Mouse (Mus musculus) induced T-regulatory cell, adult 2 months (primary cell): ENCODE data around the gene Aqp6.

Experiments
- DNase-seq: peaks from one replicate; pipeline ENCODE4 v3.0.0-alpha.2; 2012; ENCODE audit warnings: low read depth

Aqp6 gene

GRCm38 (mm10) chr15:99600986-99601822 lies at the start of gene Aqp6:
Aqp6 (plus strand) TSS chr15:99601400.
- no peak for DNase-seq

DNA sequence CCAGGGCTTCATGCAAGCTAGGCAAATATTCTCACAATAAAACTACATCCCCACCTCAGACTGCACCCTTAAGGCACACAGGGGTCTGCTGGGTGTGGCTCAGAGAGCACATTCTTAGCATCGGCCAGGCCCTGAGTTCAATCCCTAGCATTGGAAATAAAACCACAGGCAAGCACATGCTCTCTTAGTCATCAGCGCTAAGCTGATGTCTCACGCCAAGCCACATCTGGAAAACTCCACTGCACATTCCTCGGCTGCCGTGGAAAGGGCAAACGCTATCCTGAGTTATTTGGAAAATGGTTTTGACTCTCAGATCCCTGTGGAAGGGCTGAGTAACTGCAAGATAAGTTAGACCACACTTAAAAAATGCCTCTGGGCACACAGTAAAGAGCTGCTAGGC lies 47.4 kb upstream of the Aqp6 start:
- DNase-seq: no peak

DNA sequence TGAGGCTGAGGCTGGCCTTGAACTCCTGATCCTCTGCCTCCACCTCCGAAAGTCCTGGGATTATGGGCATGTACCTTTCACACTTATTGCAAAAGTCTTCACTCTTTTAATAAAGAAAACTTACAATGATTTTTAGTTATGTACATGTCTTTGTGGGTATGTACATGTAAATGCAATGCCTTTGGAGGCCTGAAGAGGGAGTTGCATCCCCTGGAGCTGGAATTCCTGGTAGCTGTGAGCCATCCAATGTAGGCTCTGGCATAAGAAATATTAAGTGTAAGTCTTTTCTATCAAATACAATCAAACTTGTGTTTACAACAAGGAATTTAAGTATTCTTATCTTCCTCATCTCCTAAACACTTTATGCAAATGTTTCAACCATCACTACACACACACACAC lies 42.3 kb upstream of the Aqp6 start:
- DNase-seq: no peak

GRCm38 (mm10) chr15:99560246-99560645 lies 41.0 kb upstream of the Aqp6 start:
- no peak for DNase-seq

- no peak for DNase-seq
Observed at GRCm38 (mm10) chr15:99567371-99567770, 33.8 kb upstream of the Aqp6 start.

- no peak for DNase-seq
Observed at GRCm38 (mm10) chr15:99568682-99569081, 32.5 kb upstream of the Aqp6 start.

- DNase-seq: no peak
Observed at GRCm38 (mm10) chr15:99569123-99569522, 32.1 kb upstream of the Aqp6 start.

DNA sequence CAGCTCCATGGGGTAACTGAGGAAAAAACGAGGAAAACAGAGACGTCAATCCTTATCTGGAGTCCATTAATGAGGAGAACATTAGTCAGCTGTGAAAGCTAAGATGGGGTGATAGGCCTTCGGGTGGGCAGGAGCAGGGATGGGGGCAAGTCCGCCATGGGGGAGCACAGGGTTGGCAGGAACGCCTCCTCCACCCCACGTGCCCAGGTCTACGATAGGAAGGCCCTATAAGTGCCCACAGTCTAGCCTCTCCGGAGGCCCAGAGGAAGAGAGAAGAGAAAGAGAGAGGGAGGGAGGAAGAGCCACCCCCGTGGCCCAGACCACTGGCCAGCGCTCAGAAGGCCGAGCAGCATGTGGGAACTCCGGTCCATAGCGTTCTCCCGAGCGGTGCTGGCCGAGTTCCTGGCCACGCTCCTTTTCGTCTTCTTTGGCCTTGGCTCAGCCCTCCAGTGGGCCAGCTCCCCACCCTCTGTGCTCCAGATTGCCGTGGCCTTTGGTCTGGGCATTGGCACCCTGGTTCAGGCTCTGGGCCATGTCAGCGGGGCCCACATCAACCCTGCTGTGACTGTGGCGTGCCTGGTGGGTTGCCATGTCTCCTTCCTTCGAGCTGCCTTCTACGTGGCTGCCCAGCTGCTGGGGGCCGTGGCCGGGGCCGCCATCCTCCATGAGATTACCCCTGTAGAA lies 22.3 kb upstream of the Aqp6 start, which contains the start of gene Aqp2:
Gene Aqp2 (plus strand): TSS at position 254 of the 684 bp plus-strand sequence.
- no peak for DNase-seq

DNA sequence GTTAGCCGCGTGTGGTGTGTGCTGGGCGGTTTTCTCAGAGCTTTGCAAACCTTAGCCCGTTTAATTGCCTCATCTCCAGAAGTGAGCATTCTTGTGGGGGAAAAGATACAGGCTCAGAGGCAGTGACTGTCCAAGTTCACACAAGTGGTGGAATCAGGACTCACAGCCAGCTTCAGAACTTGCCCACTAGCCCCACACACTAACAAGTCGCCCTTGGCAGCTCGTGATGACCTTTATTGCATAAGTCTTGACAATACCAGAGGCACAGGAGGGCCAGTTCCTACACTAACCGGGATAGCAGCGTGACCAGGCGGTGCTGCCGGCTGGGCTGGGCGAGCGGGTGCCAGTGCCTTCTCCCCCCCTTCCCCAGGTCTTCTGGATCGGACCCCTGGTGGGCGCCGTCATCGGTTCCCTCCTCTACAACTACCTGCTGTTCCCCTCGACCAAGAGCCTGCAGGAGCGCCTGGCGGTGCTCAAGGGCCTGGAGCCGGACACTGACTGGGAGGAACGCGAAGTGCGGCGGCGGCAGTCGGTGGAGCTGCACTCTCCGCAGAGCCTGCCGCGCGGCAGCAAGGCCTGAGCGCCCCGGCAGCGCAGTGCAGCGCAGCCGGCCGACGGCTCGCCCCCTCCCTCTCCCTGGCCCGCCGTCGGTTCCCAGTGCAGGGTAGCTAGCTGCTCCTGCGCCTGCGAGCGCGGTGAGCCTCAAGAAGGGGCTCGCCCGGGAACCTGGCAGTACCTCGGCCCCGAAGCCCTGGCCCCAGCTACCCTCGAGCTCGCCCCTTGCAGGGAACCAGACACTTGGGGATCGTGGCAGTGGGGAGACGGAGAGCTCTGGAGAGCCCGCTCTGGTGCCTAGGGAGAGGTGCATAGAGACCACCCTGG lies 17.5 kb upstream of the Aqp6 start:
- DNase-seq: no peak

- no peak for DNase-seq
Observed at GRCm38 (mm10) chr15:99584407-99585202, 16.6 kb upstream of the Aqp6 start.

- DNase-seq: no peak
Observed at GRCm38 (mm10) chr15:99585741-99586140, 15.5 kb upstream of the Aqp6 start.

DNA sequence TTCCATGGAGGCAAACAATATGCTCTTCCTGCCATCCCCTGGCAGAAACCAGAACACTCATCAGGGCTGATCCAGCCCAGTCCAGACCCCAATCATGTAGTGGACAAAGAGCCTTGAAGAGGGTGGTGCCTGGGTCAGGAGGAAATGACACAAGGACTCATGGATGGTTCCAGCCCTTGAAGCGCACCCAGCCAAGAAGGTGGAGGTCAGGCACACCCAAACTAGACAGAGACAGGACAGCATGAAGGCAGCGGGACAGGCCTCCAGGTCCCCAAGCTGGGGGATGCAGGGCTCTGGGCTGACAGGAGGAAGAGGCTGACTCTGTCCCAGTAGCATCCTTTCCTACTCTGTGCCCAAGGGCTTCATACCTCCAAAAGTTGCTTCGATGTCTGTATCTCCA lies 14.7 kb upstream of the Aqp6 start:
- no peak for DNase-seq

- no peak for DNase-seq
Observed at GRCm38 (mm10) chr15:99589237-99589636, 12.0 kb upstream of the Aqp6 start.

DNA sequence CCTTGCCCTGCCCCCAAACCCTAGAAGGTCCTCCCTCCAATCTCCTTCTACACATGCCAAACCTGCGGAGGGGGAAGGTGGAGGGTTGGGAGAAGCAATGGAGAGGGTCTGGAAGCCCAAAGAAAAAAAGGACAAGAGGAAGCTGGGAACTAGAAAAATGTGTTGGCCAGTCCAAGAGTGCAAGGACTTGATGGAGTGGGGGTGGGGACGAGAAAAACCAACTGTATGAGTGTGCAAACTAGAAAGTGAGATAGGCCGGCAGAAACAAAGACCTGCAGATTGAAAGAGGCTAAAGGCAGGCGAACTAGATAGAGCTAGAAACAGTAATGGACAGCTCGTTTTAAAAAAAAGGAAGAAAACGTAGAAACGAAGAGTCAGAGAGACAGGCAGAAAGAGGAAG lies 11.5 kb upstream of the Aqp6 start:
- no peak for DNase-seq

GRCm38 (mm10) chr15:99590429-99591084 lies 10.6 kb upstream of the Aqp6 start, which contains the start of gene Aqp5:
Aqp5 (plus strand) TSS chr15:99590782.
- no peak for DNase-seq

DNA sequence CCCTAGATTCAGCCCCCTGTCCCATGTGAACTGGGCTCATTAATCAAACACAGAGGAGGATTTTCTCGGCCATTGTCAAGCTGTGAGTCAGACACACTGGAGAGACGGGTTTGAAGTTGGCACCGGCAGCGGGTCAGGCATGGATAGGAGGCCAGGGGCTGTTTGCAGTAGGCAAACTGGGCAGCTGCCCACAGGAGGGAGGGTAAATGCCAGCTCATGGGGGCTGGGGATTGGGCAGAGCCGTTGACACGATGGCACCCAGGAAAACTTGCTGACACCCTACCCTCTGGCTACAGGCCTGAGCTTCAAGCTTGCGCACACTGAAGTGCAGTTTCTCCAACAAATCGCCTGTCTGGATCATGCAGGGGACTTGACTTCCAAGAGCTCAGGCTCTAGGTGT lies 9.0 kb upstream of the Aqp6 start:
- DNase-seq: no peak

DNA sequence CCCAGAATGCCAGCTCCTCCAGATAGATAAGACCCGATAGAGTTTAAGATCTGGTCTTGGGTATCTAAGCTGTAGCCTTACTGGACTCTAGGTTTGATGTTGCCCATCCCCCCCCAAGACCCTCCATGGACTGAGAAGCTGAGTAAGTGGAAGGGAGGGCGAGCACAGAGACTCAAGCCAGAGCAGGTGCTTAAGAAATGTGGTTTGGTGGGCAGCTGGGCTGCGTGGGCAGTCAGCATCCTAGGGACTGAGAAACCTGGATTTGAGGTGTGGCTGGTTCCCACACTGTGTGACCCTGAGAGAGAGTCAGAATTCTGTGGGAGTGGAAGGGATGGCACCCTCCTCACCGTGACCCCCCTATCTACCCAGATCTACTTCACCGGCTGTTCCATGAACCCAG lies 8.3 kb upstream of the Aqp6 start:
- no peak for DNase-seq

- no peak for DNase-seq
Observed at GRCm38 (mm10) chr15:99594951-99595350, 6.2 kb upstream of the Aqp6 start.

GRCm38 (mm10) chr15:99596056-99596687 lies 5.0 kb upstream of the Aqp6 start:
- peak; percentile 86 for DNase-seq

GRCm38 (mm10) chr15:99596841-99597240 lies 4.4 kb upstream of the Aqp6 start:
- DNase-seq: no peak
